Mouse (Mus musculus): ENCODE measurements at regions not wholly inside any gene's neighbourhood (a gene's known extent, or its start where the extent isn't known, plus 50 kb on each side); places are given as distances from the start of the nearest gene placed in this dataset.

- TF ChIP-seq POLR2A (IDR thresholded peaks at IDR 0.05; ENCODE audit: borderline replicate concordance, extremely low read depth, low read depth, low read length) (no peak), CTCF (IDR thresholded peaks at IDR 0.05; ENCODE audit: insufficient read depth, low read length) (no peak)
These were observed 2474.9 kb upstream of the Gm7489 start for GRCm38 (mm10) chr15:51409791-51410308.

Data from lung, adult 2 months (tissue).